Mouse (Mus musculus): ENCODE data around the gene Sac3d1.
"Not testable (repeated sequence)": the region's sequence is repeated elsewhere in the genome, so short reads cannot be mapped to it uniquely, and the experiment has no call there.

Sac3d1 gene

DNA sequence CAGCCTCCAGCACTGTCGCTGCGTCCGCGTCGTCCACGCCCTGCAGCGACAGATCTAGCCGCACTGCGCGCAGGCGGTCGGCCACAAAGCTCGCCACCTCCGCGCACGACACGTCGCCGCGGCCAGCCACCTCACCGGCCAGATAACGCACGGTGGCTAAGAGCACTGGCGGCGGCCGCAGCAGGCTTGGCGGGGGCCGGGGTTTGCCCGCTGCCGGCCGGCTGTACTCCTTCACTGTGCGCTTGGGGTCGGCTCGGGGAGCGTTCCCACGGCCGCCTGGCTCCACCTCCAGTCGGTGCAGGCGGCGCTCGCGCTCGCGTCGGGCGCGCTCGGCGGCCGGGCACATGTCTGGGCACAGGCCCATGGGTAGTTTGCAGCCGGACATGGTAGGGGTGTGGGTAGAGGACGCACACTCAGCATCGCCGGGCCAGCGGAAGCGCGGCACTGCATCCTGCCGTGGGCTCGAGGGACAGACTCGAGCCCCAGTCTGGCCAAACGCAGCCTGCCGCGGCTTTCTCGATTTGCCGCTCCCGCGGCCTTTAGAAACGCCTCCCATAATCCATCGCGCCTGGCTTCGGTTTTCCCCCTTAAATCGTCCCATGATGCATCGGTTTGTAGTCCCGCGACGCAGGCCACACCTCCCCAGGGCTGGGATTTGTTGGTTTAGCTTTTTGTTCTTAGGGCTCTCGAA, at the start of gene Sac3d1:
TSS of gene Sac3d1 (minus strand) at position 665 of the 691 bp plus-strand sequence.
- DNase-seq = peak; percentile 89 to 94

DNA sequence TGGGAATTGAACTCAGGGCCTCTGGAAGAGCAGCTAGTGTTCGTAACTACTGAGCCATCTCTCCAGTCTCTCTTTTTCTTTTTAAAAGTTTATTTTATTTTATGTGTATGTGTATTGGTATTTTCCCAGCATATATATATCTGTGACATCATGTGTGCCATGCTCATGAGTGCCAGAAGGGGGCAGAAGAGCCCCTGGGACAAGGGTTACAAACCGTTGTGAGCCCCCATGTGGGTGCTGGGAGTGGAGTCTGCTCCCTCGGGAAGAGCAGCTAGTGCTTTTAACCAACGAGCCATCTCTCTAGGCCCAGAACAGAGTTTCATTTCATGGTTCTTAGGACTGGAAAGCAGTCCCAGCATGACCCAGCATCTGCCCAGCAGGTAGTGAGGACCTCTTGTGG, 48.3 kb upstream of the Sac3d1 start:
- no peak for DNase-seq

DNA sequence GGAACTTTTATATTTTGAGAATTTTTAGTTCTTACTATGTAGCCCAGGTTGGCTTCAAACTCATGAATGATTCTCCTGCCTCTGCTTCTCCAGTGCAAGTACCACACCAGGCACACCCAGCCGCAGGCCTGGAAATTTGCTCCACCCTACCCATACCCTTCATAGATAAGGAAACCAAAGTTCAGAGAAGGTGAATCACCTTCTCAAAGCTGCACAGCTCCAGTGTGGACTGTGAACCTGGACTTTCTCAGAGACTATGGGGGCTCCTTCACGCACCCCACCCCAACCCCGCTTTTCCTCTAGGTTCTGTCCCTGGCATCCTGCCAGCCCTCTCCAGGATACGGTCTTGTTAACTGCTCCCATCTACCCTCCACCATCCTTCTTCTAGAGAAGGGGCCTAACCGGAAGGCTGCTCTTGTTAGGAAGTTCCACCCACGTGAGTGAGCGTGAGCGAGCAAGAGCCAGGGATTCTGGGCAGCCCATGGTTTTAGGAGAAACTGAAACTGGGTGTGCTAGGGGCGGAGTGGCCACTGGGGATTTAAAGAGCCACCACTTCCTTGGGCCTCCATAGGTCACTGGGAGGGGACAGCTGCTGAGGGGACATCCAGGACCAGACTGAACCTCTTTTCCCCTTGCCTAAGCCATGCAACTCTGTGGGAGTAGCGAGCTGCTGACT, 45.6 kb upstream of the Sac3d1 start:
- DNase-seq = peak; percentile 29 to 52

DNA sequence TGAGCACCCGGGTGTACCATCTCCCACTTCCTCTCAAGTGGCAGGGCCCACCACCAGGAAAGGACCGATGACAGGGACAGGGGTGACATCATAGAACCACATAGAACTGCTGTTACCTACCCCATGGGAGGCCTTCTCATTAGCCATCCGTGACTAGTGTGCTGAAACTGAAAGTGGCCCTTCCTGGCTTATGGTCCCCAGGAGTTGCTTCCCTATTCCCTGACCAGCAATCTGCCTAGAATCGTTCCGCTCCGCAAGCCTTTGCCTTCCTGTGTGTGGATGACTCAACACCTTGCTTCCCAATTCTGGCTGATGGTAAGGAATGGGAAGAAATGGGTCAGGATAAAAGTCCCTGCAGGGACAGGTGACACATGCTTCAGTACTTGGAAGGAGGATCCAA, 38.8 kb upstream of the Sac3d1 start:
- DNase-seq = peak in 1 of 2 experiments; percentile 27

GRCm38 (mm10) chr19:6156372-6156771, 37.9 kb upstream of the Sac3d1 start:
- DNase-seq = peak; percentile 41 to 59

DNA sequence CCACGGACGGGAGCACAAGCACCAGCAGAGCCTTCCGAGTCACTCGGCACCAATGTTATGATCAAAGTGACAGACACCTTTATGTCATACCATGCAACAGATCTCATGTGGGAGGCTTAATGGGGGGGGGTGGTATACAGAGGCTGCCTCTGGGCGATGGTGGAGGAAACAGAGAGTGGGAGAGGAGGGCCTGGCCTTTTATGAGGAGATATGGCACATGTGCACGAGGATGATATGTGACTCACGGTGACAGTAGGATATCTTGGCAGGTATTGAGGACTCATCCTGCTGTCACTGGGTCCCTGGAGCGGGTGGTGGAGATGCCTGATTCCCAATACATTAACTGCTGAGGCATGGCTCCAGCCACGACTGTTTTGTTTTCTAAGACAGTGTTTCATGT, 36.7 kb upstream of the Sac3d1 start:
- no peak for DNase-seq

DNA sequence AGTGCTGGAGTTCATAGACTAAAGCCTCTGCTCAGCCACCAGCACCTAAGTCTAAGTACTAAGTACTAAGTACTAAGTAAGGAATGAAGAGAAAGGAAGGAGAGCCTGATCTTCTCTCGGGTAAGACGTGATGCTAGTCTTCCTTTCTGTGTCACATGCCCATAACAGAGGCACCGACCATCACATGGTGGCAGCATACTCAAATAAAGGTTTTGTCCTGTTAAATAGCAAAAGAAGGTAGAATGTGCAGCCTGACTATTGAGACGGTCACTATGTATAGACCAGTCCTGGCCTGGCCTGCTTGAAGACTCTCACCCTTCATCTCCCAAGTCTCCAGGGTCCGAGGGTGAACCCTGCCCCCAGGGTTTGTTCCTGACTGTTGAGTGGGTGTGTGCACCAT, 26.4 kb upstream of the Sac3d1 start:
- DNase-seq = no peak

GRCm38 (mm10) chr19:6141394-6141749, 22.9 kb upstream of the Sac3d1 start, which contains the start of gene Arl2:
Arl2 (minus strand) TSS chr19:6141548.
- DNase-seq = peak; percentile 80 to 89

- DNase-seq = peak; percentile 93 to 96
These were observed 22.4 kb upstream of the Sac3d1 start, which contains the start of gene Batf2 for GRCm38 (mm10) chr19:6140678-6141393. Batf2 (plus strand) TSS chr19:6140983.

GRCm38 (mm10) chr19:6140374-6140677, 21.9 kb upstream of the Sac3d1 start:
- no peak for DNase-seq

- DNase-seq = no peak
These were observed 21.3 kb upstream of the Sac3d1 start for GRCm38 (mm10) chr19:6139701-6140100.

DNA sequence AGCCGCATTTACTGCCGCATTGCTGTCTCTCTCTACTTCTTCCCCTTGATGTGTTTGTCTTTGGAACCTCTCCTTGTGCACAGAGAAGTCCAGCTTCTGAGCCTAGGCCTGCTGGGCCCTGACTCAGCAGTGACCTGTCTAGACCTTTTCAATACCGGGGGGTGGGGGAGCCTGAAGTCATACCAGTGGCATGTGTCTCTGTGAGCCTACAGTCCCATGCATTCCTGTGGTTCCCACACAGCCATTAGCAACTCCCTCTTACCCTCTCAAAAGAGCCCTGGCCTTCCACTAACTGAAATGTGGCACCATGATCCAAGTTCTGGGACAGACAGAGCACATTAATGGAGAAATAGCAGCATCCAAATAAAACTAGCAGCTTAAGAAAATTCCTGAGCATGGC, 17.9 kb upstream of the Sac3d1 start:
- DNase-seq = no peak

DNA sequence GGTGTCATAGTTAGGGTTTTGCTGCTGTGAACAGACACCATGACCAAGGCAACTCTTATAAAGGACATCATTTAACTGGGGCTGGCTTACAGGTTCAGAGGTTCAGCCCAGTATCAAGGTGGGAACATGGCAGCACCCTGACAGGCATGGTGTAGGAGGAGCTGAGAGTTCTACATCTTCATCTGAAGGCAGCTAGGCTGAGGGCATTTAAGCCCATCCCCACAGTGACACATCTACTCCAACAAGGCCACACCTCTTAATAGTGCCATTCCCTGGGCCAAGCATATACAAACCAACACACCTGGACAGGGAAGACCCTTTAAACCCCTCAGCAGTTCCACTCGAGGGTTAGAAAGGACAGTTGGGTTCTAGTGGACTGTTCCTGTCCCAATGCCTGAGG, 14.7 kb upstream of the Sac3d1 start:
- not testable (repeated sequence) for DNase-seq

DNA sequence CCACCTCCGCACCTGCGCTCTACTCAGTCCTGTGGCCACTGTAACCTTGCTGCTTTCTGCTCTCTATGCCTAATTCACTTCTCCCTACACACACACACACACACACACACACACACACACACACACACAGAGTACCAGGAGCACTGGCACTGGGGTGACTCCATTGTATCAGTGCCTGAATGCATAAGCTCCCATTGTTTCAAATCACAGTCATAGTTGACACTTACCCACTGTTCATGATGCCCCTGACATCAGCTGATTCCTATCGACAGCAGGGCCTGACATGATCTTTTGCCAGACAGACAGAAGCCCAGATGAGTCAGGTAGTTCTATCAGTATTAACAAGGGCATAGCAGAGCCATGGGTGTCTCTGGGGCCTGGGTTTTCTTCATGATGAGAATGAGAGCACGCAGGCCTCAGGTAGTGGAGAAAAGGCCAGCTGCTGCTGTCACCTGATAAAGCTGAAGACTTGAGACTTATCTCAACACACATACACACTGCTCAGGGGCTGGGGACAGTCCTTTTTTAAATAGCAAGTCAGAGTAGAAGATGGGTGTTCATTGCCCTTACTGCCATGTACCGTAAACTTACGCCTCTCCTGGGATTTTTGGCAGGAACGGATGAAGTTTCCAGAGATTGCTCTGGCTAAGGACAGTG, 13.8 kb upstream of the Sac3d1 start:
- DNase-seq = no peak

GRCm38 (mm10) chr19:6130414-6131128, 12.1 kb upstream of the Sac3d1 start:
- not testable (repeated sequence) for DNase-seq

DNA sequence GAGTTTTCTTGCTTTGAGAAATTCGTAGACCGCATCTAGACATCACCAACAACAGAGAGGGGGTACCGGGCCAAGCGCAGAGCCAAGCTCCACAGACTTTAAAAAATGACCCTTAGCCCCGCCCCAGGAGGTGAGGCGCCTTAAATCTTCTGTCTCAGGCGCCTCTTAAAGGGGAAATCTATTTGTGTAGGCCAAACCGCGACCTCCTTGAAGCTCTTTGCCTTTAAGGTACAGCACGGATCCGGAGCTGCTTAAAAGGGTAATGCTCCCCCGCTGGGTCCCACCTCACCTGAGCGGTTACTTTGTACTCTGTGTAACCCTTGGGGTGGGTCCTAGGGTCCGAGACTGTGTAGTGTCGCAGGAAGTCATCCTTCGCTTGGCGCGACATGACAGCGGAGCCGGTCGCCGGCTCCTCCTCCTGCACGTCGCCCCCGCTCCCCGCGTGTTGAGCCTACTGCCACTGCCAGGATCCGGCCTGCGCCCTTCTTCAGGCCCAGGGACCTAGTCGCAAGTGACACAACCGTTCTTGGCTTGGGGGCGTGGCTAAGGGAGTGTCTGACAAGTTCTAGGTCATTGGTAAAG, 9.4 kb upstream of the Sac3d1 start, which contains the start of gene Snx15:
TSS of gene Snx15 (minus strand) at position 545 of the 582 bp plus-strand sequence.
- DNase-seq = peak; percentile 93 to 98

DNA sequence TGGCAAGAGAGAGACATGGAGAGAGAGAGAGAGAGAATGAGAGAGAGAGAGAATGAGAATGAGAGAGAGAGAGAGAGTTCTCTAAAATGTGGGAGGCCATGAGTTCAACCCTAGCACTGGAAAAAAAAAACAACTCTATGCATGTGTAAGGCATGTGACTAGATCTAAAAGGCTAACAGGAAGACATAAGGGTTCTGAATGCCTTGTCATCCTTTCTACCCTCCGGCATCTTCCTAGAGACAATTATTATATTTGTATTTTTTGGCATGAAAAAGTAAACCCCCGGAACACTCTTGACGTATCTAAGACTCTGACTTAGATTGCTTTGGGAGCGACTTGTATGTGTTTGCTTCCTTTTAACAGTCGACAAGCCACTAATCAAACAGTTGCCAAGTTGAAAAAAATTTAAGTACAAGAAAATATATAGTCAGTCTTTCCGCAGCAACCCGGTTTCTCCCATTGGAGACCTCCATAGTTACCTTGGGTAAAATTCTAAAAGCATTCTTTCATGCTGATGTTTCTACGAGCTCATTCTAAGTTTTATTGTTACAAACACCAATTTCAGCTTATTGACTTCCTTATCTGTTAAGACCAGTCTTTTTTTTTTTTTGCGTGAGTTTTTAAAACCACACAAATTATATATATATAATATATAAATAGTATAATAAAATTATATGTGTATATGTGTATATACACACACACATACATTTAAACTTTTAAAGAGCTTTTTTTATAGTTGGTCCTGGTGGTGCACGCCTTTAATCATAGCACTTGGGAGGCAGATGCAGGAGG, 8.5 kb upstream of the Sac3d1 start:
- no peak for DNase-seq

GRCm38 (mm10) chr19:6126289-6126688, 7.8 kb upstream of the Sac3d1 start:
- DNase-seq = peak; percentile 58 to 59

- no peak for DNase-seq
These were observed 6.4 kb upstream of the Sac3d1 start for GRCm38 (mm10) chr19:6124898-6125297.

GRCm38 (mm10) chr19:6123330-6123729, 4.9 kb upstream of the Sac3d1 start:
- no peak for DNase-seq

DNA sequence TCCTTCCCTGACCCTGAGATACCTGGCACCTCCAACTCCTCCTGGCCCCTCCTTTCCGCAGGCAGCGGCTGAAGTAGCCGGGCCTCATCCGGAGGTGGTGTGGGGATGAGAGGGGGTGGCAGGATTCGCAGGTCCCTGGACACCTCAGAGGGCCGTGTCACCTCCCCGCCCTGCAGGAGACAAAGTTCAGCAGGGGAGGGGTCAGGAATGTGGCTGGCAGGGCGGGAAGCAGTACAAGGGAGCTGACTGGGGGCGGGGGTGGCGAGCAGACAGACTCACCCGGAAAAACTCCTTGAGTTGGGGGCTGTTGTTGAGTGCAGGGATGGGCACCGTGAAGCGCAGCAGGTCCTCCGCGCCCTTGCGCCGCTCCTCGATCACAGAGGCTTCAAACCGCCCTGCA, 3.3 kb upstream of the Sac3d1 start:
- DNase-seq = peak in 1 of 2 experiments; percentile 43
